Mouse (Mus musculus) embryonic facial prominence, embryonic 11.5 days (tissue): ENCODE measurements around the gene Tex30. TPM values are rescaled to one million over a fixed set of nuclear protein-coding genes. Genes with fewer than 3 reads are reported as not detected.

ENCODE experiments used
- polyA plus RNA-seq: library from polyadenylated mRNA; unstranded; fragments of >200 nt; fragmentation: Nextera tagmentation; extraction: Ambion mirVana; gene quantifications from 2 replicates; pipeline ENCODE4 v1.2.1, GENCODE M21; 2014

The Tex30 gene
- polyA plus RNA-seq, 1 experiment from 2014 or later = 108 TPM

Other genes starting within 250 kb of the Tex30 start
- 69.5 and 77.1 TPM in 2 replicates for gene Tpp2, start 168.8 kb downstream of the Tex30 start, polyA plus RNA-seq
- 0.95 and 1.1 TPM in 2 replicates for gene Mettl21c, start 82.4 kb downstream of the Tex30 start, polyA plus RNA-seq
- 0.17 and 0.29 TPM in 2 replicates for gene Gm8251, start 40.5 kb downstream of the Tex30 start, polyA plus RNA-seq
- 81.7 and 88.9 TPM in 2 replicates for gene Kdelc1, start 16.4 kb upstream of the Tex30 start, polyA plus RNA-seq
- gene Bivm, start 16.5 kb upstream of the Tex30 start, polyA plus RNA-seq = 34.2 and 36.2 TPM in 2 replicates
- gene Ercc5, start 45.3 kb upstream of the Tex30 start, polyA plus RNA-seq = 33.3 and 38.0 TPM in 2 replicates
- not detected in 2 replicates for gene Mettl21e, start 116.5 kb upstream of the Tex30 start, polyA plus RNA-seq